Mouse (Mus musculus) spleen, adult 2 months (tissue): ENCODE measurements around the gene Vamp4. TPM values are rescaled to one million over a fixed set of nuclear protein-coding genes. Genes with fewer than 3 reads are reported as not detected.

ENCODE experiments used
- DNase-seq, 2 experiments: peaks; one replicate each; pipeline versions ENCODE4 v3.0.0 to v3.0.0-alpha.2; 2012 to 2021; ENCODE audit warnings: low spot score in 2 of 2, low read depth in 1 of 2
- H3K27ac ChIP-seq: fragments of 200-500 bp; 2 replicates; pipeline ENCODE4 v1.5.1; 2012; ENCODE audit warnings: low read length, inconsistent platforms; ENCODE audit not compliant: insufficient read depth
- H3K27me3 ChIP-seq: fragments of 200-500 bp; 2 replicates; pipeline ENCODE4 v1.6.1; 2012; ENCODE audit warnings: mild to moderate bottlenecking, moderate library complexity, low read length, inconsistent platforms; ENCODE audit not compliant: control insufficient read depth, insufficient read depth
- H3K36me3 ChIP-seq: fragments of 200-500 bp; 2 replicates; pipeline ENCODE4 v1.6.1; 2012; ENCODE audit warnings: mild to moderate bottlenecking, low read length, inconsistent platforms; ENCODE audit not compliant: control insufficient read depth, insufficient read depth
- H3K4me1 ChIP-seq: fragments of 200-500 bp; 2 replicates; pipeline ENCODE4 v1.6.1; 2011; ENCODE audit warnings: inconsistent platforms; ENCODE audit not compliant: control insufficient read depth, insufficient read depth, insufficient read length
- H3K4me3 ChIP-seq: fragments of 200-500 bp; 2 replicates; pipeline ENCODE4 v1.5.1; 2011; ENCODE audit warnings: mild to moderate bottlenecking, inconsistent platforms; ENCODE audit not compliant: insufficient read depth, insufficient read length; ENCODE audit errors: extremely low read depth
- CTCF ChIP-seq: fragments of 200-500 bp; IDR thresholded peaks from 2 replicates; pipeline ENCODE4 v1.5.1; 2011; ENCODE audit warnings: mild to moderate bottlenecking, inconsistent platforms; ENCODE audit not compliant: insufficient read depth, insufficient read length, insufficient replicate concordance; ENCODE audit errors: extremely low read depth
- POLR2A ChIP-seq: fragments of 200-500 bp; IDR thresholded peaks from 2 replicates; pipeline ENCODE4 v1.6.1; 2011; ENCODE audit warnings: low read depth, low read length, inconsistent platforms
- WGBS: fragments of 180-500 bp; shearing (Covaris S2); methylation state at CpG from one replicate; pipeline ENCODE4 v1.1.7; 2018; 5-methylcytosine and 5-hydroxymethylcytosine counted together
- polyA plus RNA-seq: library from polyadenylated mRNA; depleted of rRNA; stranded (reverse); fragments of >200 nt; gene quantifications from 2 replicates; pipeline ENCODE4 v1.2.3, GENCODE M21; 2012

Gene Vamp4
- polyA plus RNA-seq, 1 experiment = 6.8 TPM

DNA sequence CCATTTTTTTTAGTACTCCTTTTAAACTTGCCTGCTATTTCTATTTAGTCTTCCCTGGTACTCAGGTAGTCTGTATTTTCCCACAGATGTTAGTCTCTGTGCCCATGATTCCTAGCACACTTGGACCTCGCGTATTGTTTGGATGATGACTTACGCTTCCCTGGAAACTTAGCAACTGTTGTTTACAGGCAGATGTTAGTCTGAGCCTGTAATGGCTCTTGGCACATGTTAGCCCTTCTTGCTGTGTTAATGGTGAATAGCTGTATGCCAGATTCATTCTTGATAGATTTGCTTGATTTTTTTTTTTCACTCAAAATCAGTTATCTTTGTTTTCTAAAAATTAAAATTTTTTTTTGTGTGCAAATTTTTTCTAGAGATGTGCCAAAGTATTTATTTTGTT lies 18.3 kb downstream of the Vamp4 start:
- DNase-seq = no peak
- peaks cover 13% of the 10 kb centered on the region for H3K36me3 ChIP-seq
- H3K4me1 ChIP-seq = no peaks in the 10 kb centered on the region
- TF ChIP-seq POLR2A (no peak), CTCF (no peak)
- WGBS = 92% methylated on average over 3 of the region's 3 CpGs
- no peak overlapping the region for H3K27ac ChIP-seq
- H3K4me3 ChIP-seq = no peak overlapping the region
- H3K27me3 ChIP-seq = no peaks in the 10 kb centered on the region

DNA sequence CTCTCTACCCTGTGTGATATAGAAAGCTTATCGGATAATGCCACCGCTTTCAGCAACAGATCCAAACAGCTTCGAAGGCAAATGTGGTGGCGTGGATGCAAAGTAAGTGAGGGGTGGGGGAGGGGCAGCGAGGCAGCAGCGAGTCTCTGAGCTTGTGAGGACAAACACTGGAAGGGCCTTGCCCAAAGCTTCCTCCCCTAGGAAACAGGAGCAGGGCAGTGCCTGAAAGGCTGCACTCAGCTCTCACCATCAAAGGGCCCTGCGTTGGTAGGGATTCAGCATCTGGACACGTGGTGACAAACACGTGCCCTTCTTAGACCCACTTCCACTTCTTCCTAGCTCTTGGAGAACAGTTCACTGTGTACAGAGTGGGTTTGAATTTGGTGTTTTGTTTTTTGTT lies 19.1 kb downstream of the Vamp4 start:
- no peak for TF ChIP-seq POLR2A
- no peak for TF ChIP-seq CTCF
- H3K4me1 ChIP-seq = no peaks in the 10 kb centered on the region
- no peaks in the 10 kb centered on the region for H3K27me3 ChIP-seq
- no peak for DNase-seq
- H3K36me3 ChIP-seq = peaks cover 15% of the 10 kb centered on the region
- 87% methylated on average over 9 of the region's 9 CpGs for WGBS
- no peak overlapping the region for H3K4me3 ChIP-seq
- H3K27ac ChIP-seq = no peak overlapping the region

DNA sequence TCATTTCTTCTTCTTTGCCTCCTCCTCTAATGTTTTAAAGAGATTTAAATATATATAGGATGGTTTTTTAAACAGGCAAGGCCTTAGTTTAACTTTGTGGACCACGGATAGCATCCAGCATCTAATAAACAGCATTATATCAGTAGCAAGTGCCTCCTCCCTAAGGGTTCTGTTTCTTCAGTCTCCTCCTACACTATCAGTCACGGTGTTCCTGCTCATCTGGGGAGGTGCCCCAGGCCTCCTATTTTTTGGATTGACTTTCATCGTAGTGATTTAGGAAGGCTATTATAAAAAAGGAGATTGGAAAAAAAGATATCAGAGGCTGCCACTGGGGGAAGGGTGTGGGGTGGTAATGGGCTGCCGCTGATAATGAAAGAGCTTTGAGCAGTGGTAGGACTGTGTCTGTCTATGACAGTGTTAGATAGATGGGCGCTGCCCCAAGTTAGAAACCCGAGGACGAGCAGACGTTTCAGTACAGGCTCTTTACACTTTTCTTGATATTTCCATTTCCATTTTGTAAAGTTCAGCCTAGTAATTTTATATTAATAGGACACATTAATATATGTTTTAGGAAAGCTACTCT lies 20.2 kb downstream of the Vamp4 start:
- H3K27me3 ChIP-seq = no peaks in the 10 kb centered on the region
- H3K27ac ChIP-seq = no peak overlapping the region
- H3K4me1 ChIP-seq = no peaks in the 10 kb centered on the region
- no peak for DNase-seq
- WGBS = 87% methylated on average over 8 of the region's 8 CpGs
- TF ChIP-seq POLR2A (no peak), CTCF (no peak)
- H3K36me3 ChIP-seq = peaks cover 16% of the 10 kb centered on the region
- H3K4me3 ChIP-seq = no peak overlapping the region

GRCm38 (mm10) chr1:162597379-162598102 lies 27.2 kb downstream of the Vamp4 start:
- WGBS = 88% methylated on average over 3 of the region's 3 CpGs
- no peak for TF ChIP-seq CTCF
- Histone ChIP-seq H3K4me3 (no peak overlapping the region), H3K4me1 (no peaks in the 10 kb centered on the region), H3K27ac (no peak overlapping the region), H3K27me3 (no peaks in the 10 kb centered on the region), H3K36me3 (peaks cover 22% of the 10 kb centered on the region)
- DNase-seq = no peak

DNA sequence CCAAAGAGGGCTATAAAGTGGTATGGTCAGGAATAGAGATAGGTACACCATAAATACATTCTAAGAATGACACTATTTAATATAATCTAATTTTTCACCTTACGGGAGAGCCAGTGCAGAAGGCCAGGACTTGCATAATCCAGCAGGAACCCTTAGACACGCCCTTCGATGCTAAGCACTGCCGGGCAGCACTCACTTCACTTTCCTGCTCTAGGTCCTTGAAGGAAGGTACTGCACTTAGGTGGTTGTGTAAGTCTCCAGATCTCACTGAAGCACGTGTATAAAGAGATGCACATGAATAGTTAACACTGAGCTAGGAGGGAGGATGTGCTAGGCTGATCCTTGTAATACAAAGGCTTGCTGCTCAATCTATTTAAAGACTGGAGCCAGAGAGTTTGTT lies 29.3 kb downstream of the Vamp4 start:
- Histone ChIP-seq H3K27ac (no peak overlapping the region), H3K4me1 (no peaks in the 10 kb centered on the region), H3K36me3 (peaks cover 17% of the 10 kb centered on the region), H3K4me3 (no peak overlapping the region), H3K27me3 (no peaks in the 10 kb centered on the region)
- WGBS = 96% methylated on average over 5 of the region's 5 CpGs
- TF ChIP-seq CTCF (no peak), POLR2A (no peak)
- no peak for DNase-seq

DNA sequence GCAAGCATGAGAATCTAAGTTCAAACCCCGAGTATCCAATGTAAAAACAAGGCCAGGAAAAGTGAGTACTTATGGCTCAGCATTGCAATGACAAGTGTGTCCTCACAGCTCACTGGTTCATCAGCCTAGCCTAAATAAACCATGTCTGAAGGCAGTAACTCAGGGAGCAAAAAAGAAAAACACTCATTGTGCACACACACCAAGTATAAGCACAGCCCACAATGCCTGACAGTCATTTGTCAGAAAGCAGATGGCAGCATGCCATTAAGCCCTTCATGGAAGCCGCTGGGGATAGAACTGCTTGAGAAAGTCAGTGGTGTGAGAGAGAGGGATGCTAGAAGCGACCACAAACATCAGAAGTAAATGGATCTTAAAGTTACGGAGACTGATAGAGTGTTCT lies 31.0 kb downstream of the Vamp4 start:
- H3K4me1 ChIP-seq = no peaks in the 10 kb centered on the region
- no peak overlapping the region for H3K27ac ChIP-seq
- H3K27me3 ChIP-seq = no peaks in the 10 kb centered on the region
- WGBS = 88% methylated on average over 4 of the region's 4 CpGs
- peaks cover 12% of the 10 kb centered on the region for H3K36me3 ChIP-seq
- TF ChIP-seq POLR2A (no peak), CTCF (no peak)
- H3K4me3 ChIP-seq = no peak overlapping the region
- DNase-seq = no peak

- Histone ChIP-seq H3K27ac (no peak overlapping the region), H3K27me3 (no peaks in the 10 kb centered on the region), H3K4me1 (no peaks in the 10 kb centered on the region), H3K36me3 (no peaks in the 10 kb centered on the region; the same call in 1 of the 2 replicates), H3K4me3 (no peak overlapping the region)
- 61% methylated on average over 1 of the region's 1 CpGs for WGBS
- TF ChIP-seq POLR2A = no peak
- no peak for DNase-seq
Observed at GRCm38 (mm10) chr1:162608127-162608526, 37.8 kb downstream of the Vamp4 start.
